Mouse (Mus musculus) intestine, postnatal 0 days (tissue): ENCODE results near the gene Defb22. TPM values are rescaled to one million over a fixed set of nuclear protein-coding genes. Genes with fewer than 3 reads are reported as not detected.

Experiments
- ATAC-seq: fragments of 200-750 bp; cut with Nextera tagmentation; 2 replicates; pipeline ENCODE4 v1.8.0; 2017; ENCODE audit warnings: mild to moderate bottlenecking, moderate TSS enrichment, moderate library complexity
- H3K27ac ChIP-seq: fragments of 300-500 bp; sonication (generic); 2 replicates; pipeline ENCODE4 v1.5.1; 2014; ENCODE audit warnings: mild to moderate bottlenecking, low read depth, low read length, moderate library complexity
- H3K27me3 ChIP-seq: fragments of 300-500 bp; sonication (generic); replicated peaks from 2 replicates; pipeline ENCODE4 v1.6.1; 2014; ENCODE audit warnings: low read length, mixed read lengths; ENCODE audit not compliant: control insufficient read depth, insufficient read depth
- H3K36me3 ChIP-seq: fragments of 300-500 bp; sonication (generic); 2 replicates; pipeline ENCODE4 v1.6.1; 2014; ENCODE audit warnings: mild to moderate bottlenecking, moderate library complexity; ENCODE audit not compliant: control insufficient read depth, insufficient read depth
- H3K4me1 ChIP-seq: fragments of 300-500 bp; sonication (generic); replicated peaks from 2 replicates; pipeline ENCODE4 v1.6.1; 2014; ENCODE audit warnings: antibody characterized with exemption, low read length, mixed read lengths; ENCODE audit not compliant: control insufficient read depth, insufficient read depth
- H3K4me2 ChIP-seq: fragments of 300-500 bp; sonication (generic); replicated peaks from 2 replicates; pipeline ENCODE4 v1.6.1; 2014; ENCODE audit warnings: low read depth, mild to moderate bottlenecking, moderate library complexity
- H3K4me3 ChIP-seq: fragments of 300-500 bp; sonication (generic); 2 replicates; pipeline ENCODE4 v1.5.1; 2014; ENCODE audit warnings: low read depth, low read length
- H3K9ac ChIP-seq: fragments of 300-500 bp; sonication (generic); 2 replicates; pipeline ENCODE4 v1.6.1; 2014; ENCODE audit warnings: mild to moderate bottlenecking, low read depth, low read length
- H3K9me3 ChIP-seq: fragments of 300-500 bp; sonication (generic); 2 replicates; pipeline ENCODE4 v1.6.1; 2016; ENCODE audit warnings: mixed run types; ENCODE audit not compliant: control insufficient read depth
- CTCF ChIP-seq: sonication (generic); IDR thresholded peaks from 2 replicates; pipeline ENCODE4 v1.5.1; 2016; ENCODE audit warnings: low read depth, mild to moderate bottlenecking, control low read depth, antibody characterized with exemption, moderate library complexity
- WGBS: fragments of 180-500 bp; shearing (Covaris S2); extraction: QIAGEN DNeasy Blood & Tissue Kit; methylation state at CpG from one replicate; pipeline ENCODE4 v1.1.7; 2014; 5-methylcytosine and 5-hydroxymethylcytosine counted together
- polyA plus RNA-seq: library from polyadenylated mRNA; unstranded; fragments of >200 nt; fragmentation: Nextera tagmentation; extraction: Ambion mirVana; gene quantifications from 2 replicates; pipeline ENCODE4 v1.2.1, GENCODE M21; 2015

Defb22 gene
- polyA plus RNA-seq, 1 experiment from 2014 or later, result not detected

GRCm38 (mm10) chr2:152472434-152472833, 17.5 kb downstream of the Defb22 start:
- Histone ChIP-seq H3K27ac (no peak overlapping the region), H3K36me3 (no peaks in the 10 kb centered on the region), H3K4me3 (no peak overlapping the region), H3K9ac (no peak overlapping the region), H3K9me3 (no peaks in the 10 kb centered on the region), H3K4me1 (no peaks in the 10 kb centered on the region), H3K27me3 (no peaks in the 10 kb centered on the region), H3K4me2 (no peak overlapping the region)
- WGBS, result 19% methylated on average over 3 of the region's 3 CpGs
- TF ChIP-seq CTCF, result peak; percentile 59
- no peak for ATAC-seq

- Histone ChIP-seq H3K36me3 (no peaks in the 10 kb centered on the region), H3K9me3 (no peaks in the 10 kb centered on the region), H3K9ac (no peak overlapping the region), H3K27me3 (no peaks in the 10 kb centered on the region), H3K27ac (no peak overlapping the region), H3K4me2 (no peak overlapping the region), H3K4me1 (no peaks in the 10 kb centered on the region), H3K4me3 (no peak overlapping the region)
- WGBS, result 26% methylated on average over 7 of the region's 7 CpGs
- peak; percentile 82 for TF ChIP-seq CTCF
- ATAC-seq, result no peak
These were observed 19.0 kb downstream of the Defb22 start for GRCm38 (mm10) chr2:152470973-152471372.

- Histone ChIP-seq H3K4me2 (no peak within 1 kb of the TSS), H3K27me3 (no peaks in the 10 kb centered on the region), H3K9me3 (no peaks in the 10 kb centered on the region), H3K9ac (no peak within 1 kb of the TSS), H3K27ac (no peak within 1 kb of the TSS), H3K4me3 (no peak within 1 kb of the TSS), H3K36me3 (no peaks in the 10 kb centered on the region), H3K4me1 (no peaks in the 10 kb centered on the region)
- TF ChIP-seq CTCF, result no peak
- WGBS, result 89% methylated on average over 3 of the region's 3 CpGs
- no peak for ATAC-seq
These were observed 25.3 kb downstream of the Defb22 start, which contains the start of gene Defb23 for GRCm38 (mm10) chr2:152464570-152465150. Gene Defb23 (minus strand): TSS chr2:152464620.

GRCm38 (mm10) chr2:152459241-152459640, 30.7 kb downstream of the Defb22 start:
- no peak for TF ChIP-seq CTCF
- no peak overlapping the region for H3K9ac ChIP-seq
- no peaks in the 10 kb centered on the region for H3K9me3 ChIP-seq
- H3K4me3 ChIP-seq, result no peak overlapping the region
- H3K4me1 ChIP-seq, result no peaks in the 10 kb centered on the region
- no peak for ATAC-seq
- WGBS, result 46% methylated on average over 13 of the region's 13 CpGs
- H3K4me2 ChIP-seq, result no peak overlapping the region
- peaks cover 3% of the 10 kb centered on the region; the same call in 1 of the 2 replicates for H3K27me3 ChIP-seq
- H3K27ac ChIP-seq, result no peak overlapping the region
- H3K36me3 ChIP-seq, result no peaks in the 10 kb centered on the region

- H3K36me3 ChIP-seq, result no peaks in the 10 kb centered on the region
- no peak overlapping the region for H3K4me2 ChIP-seq
These were observed 37.7 kb downstream of the Defb22 start for GRCm38 (mm10) chr2:152452101-152452781.

GRCm38 (mm10) chr2:152450241-152450640, 39.7 kb downstream of the Defb22 start:
- no peak overlapping the region for H3K4me2 ChIP-seq
- H3K9ac ChIP-seq, result no peak overlapping the region
- ATAC-seq, result no peak
- H3K27ac ChIP-seq, result no peak overlapping the region
- H3K4me3 ChIP-seq, result no peak overlapping the region
- peak; percentile 74 for TF ChIP-seq CTCF
- no peaks in the 10 kb centered on the region for H3K36me3 ChIP-seq
- H3K9me3 ChIP-seq, result no peaks in the 10 kb centered on the region
- 0 out of 2 replicates have a peak, but pooled peaks cover 3% of the 10 kb centered on the region for H3K27me3 ChIP-seq
- 7% methylated on average over 5 of the region's 5 CpGs for WGBS
- H3K4me1 ChIP-seq, result no peaks in the 10 kb centered on the region

More at GRCm38 (mm10) chr2:152452101-152452781, 37.7 kb downstream of the Defb22 start:
- Histone ChIP-seq H3K9me3 (no peaks in the 10 kb centered on the region), H3K4me3 (no peak overlapping the region), H3K27ac (no peak overlapping the region), H3K4me1 (no peaks in the 10 kb centered on the region), H3K27me3 (0 out of 2 replicates have a peak, but pooled peaks cover under 1% of the 10 kb centered on the region), H3K9ac (no peak overlapping the region)
- no peak for TF ChIP-seq CTCF
- ATAC-seq, result no peak
- WGBS, result 70% methylated on average over 4 of the region's 4 CpGs
